Mouse (Mus musculus) hindbrain, embryonic 10.5 days (tissue): ENCODE results near the gene Atraid. TPM values are rescaled to one million over a fixed set of nuclear protein-coding genes. Genes with fewer than 3 reads are reported as not detected.
"Not testable (repeated sequence)": the region's sequence is repeated elsewhere in the genome, so short reads cannot be mapped to it uniquely, and the experiment has no call there.

Experiments used
- DNase-seq: peaks from one replicate; pipeline ENCODE4 v3.0.0-alpha.2; 2017; ENCODE audit warnings: low spot score
- H3K27ac ChIP-seq: fragments of 300-500 bp; sonication (generic); 2 replicates; pipeline ENCODE4 v1.5.1; 2016; ENCODE audit warnings: mild to moderate bottlenecking, moderate library complexity
- H3K27me3 ChIP-seq: fragments of 300-500 bp; sonication (generic); 2 replicates; pipeline ENCODE4 v1.6.1; 2016; ENCODE audit warnings: mild to moderate bottlenecking; ENCODE audit not compliant: poor library complexity, insufficient read depth, severe bottlenecking
- H3K36me3 ChIP-seq: fragments of 300-500 bp; sonication (generic); 2 replicates; pipeline ENCODE4 v1.6.1; 2016; ENCODE audit warnings: mild to moderate bottlenecking, moderate library complexity
- H3K4me1 ChIP-seq: fragments of 300-500 bp; sonication (generic); replicated peaks from 2 replicates; pipeline ENCODE4 v1.6.1; 2016; ENCODE audit warnings: mild to moderate bottlenecking
- H3K4me3 ChIP-seq: fragments of 300-500 bp; sonication (generic); 2 replicates; pipeline ENCODE4 v1.5.1; 2016; ENCODE audit warnings: mild to moderate bottlenecking, moderate library complexity
- H3K9me3 ChIP-seq: fragments of 300-500 bp; sonication (generic); 2 replicates; pipeline ENCODE4 v1.6.1; 2016; ENCODE audit warnings: mild to moderate bottlenecking, moderate library complexity
- WGBS: fragments of 180-500 bp; shearing (Covaris S2); methylation state at CpG from one replicate; pipeline ENCODE4 v1.1.7; 2016; 5-methylcytosine and 5-hydroxymethylcytosine counted together
- polyA plus RNA-seq: library from polyadenylated mRNA; unstranded; fragments of >200 nt; fragmentation: Nextera tagmentation; extraction: Ambion mirVana; gene quantifications from 2 replicates; pipeline ENCODE4 v1.2.1, GENCODE M21; 2016

Atraid gene
- polyA plus RNA-seq, 1 experiment from 2014 or later, result 110 TPM

DNA sequence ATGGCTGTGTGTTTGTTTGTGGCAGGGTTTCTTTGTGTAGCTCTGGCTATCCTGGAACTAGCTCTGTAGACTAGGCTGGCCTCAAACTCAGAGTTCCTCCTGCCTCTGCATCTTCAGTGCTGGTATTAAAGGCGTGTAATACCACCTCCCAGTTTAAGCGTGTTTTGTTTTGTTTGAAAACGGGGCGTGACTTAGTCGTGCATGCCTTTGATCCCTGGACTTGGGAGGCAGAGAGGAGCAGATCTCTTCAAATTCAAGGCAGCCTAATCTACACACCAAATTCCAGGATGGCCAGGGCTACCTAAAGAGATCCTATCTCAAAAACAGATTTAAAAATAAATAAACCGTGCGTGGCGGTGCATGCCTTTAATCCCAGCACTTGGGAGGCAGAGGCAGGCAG lies 16.6 kb upstream of the Atraid start:
- H3K27ac ChIP-seq, result no peak overlapping the region
- peaks cover 3% of the 10 kb centered on the region for H3K36me3 ChIP-seq
- no peak for DNase-seq
- H3K4me3 ChIP-seq, result no peak overlapping the region
- no peaks in the 10 kb centered on the region for H3K4me1 ChIP-seq
- no peaks in the 10 kb centered on the region for H3K9me3 ChIP-seq
- H3K27me3 ChIP-seq, result no peaks in the 10 kb centered on the region
- 88% methylated on average over 8 of the region's 8 CpGs for WGBS

DNA sequence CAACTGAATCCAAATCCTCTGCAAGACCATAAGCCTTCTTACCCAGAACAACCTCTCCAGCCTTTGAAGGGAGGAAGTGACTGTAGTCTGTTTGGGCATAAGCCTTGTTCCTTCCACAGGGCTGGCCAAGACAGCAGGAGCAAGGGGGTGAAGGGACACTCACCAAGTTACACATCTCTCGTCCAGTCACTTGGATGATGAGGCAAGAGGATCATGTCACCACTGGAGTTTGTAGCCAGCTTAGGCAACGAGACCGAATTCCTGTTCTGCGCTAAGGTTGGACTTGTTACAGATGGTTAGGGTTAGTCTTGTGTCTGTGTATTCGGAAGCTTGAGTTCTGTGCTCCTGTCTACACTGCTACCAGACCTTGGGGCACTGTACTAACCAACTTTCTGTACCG lies 13.4 kb upstream of the Atraid start:
- Histone ChIP-seq H3K27me3 (no peaks in the 10 kb centered on the region), H3K9me3 (no peaks in the 10 kb centered on the region), H3K4me1 (no peaks in the 10 kb centered on the region), H3K4me3 (no peak overlapping the region), H3K27ac (no peak overlapping the region), H3K36me3 (peaks cover 32% of the 10 kb centered on the region)
- 89% methylated on average over 6 of the region's 6 CpGs for WGBS
- no peak for DNase-seq

DNA sequence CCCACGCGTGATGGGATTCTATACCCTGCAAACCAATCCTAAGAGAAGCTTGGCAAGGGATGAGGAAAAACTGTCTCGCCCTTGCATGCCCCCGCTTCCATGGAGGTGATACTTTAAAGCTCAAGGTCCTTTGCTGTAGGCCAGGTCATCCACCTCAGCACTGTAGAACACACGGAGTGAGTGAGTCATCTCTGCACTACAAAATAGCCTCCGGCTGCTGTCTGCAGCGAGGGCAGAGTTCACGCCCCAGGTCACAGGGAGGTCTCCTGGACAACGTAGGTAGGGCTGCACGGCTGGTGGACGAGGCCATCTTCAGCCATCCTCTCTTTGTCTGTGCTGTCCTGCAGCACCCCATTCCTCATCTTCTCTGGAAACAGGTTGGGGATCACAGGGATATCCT lies 11.6 kb upstream of the Atraid start:
- DNase-seq, H3K4me1 ChIP-seq, H3K27me3 ChIP-seq, H3K9me3 ChIP-seq, H3K27ac ChIP-seq, H3K4me3 ChIP-seq: not testable (repeated sequence)
- WGBS, result 84% methylated on average over 11 of the region's 11 CpGs
- peaks cover 50% of the 10 kb centered on the region for H3K36me3 ChIP-seq

DNA sequence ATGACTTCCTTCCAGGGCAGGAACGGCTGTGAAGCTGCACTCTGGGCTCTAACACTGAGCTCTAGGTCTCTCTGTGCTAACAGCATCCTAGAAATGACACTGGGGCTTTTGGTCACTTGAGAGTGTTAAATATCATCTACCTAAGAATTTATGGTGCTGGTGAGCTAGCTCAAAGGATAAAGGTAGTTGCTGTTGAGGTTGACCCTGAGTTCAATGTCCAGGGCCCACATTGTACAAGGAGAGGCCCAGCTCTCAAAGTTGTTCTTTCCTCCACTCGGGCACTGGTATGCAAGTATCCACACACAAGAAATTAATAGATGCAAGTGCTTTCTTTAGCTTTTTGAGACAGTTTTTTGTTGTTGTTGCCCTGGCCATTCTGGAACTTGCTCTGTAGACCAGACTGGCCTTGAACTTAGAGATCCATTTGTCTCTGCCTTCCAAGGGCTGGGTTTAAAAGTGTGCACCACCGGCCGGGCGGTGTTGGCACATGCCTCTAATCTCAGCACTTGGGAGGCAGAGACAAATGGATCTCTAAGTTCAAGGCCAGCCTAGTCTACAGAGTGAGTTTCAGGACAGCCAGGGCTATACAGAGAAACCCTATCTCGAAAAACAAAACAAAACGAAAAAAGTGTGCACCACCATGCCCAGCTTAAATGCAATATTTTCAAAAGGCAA lies 9.8 kb upstream of the Atraid start:
- Histone ChIP-seq H3K4me1 (no peaks in the 10 kb centered on the region), H3K36me3 (peaks cover 67% of the 10 kb centered on the region), H3K27me3 (no peaks in the 10 kb centered on the region), H3K4me3 (no peak overlapping the region), H3K27ac (no peak overlapping the region), H3K9me3 (no peaks in the 10 kb centered on the region)
- 94% methylated on average over 7 of the region's 7 CpGs for WGBS
- no peak for DNase-seq

DNA sequence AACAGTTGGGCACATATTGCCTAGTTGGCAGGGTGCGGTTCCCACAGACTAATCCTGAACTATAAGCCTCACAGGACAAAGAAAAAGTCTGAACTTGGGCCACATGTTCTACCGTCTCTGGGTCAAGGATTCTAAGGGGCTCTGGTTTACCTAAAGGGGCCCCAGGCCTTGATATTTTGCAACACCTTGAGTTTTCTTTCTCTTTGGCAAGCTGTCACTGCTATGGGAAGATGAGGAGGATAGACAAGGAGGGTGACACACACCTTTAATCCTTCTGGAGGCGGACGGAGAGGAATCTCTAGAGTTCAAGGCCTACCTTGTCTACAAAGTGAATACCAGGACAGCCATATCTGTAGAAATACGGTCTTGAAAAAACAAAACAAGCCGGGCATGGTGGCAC lies 1.7 kb upstream of the Atraid start:
- Histone ChIP-seq H3K9me3 (no peaks in the 10 kb centered on the region), H3K4me1 (peaks cover 7% of the 10 kb centered on the region), H3K27me3 (no peaks in the 10 kb centered on the region), H3K36me3 (peaks cover 29% of the 10 kb centered on the region), H3K4me3 (no peak overlapping the region), H3K27ac (no peak overlapping the region)
- no peak for DNase-seq
- 92% methylated on average over 6 of the region's 6 CpGs for WGBS

DNA sequence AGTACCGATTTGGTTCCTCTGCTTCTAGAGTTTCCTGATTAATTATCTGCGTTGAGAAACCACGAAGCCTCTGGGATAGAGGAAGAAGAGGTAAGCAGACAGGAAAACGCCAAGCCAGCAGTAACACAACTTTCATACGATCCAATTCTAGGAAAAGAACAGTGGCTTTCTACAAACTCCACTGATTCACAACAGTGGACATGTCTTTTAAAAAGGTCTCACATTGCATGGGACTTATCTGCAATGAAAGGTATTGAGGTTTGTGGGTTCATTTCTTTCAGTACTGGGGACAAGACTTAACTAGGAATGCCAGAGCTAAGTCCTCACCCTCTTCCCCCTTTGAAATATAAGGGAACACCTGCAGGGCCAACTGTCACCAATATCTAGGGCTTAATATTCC lies 1.0 kb upstream of the Atraid start:
- H3K27me3 ChIP-seq, result no peaks in the 10 kb centered on the region
- peaks cover 7% of the 10 kb centered on the region for H3K4me1 ChIP-seq
- H3K27ac ChIP-seq, result no peak overlapping the region
- H3K4me3 ChIP-seq, result peak overlapping the region; percentile 65
- no peaks in the 10 kb centered on the region for H3K9me3 ChIP-seq
- 82% methylated on average over 5 of the region's 5 CpGs for WGBS
- DNase-seq, result no peak
- peaks cover 23% of the 10 kb centered on the region for H3K36me3 ChIP-seq

DNA sequence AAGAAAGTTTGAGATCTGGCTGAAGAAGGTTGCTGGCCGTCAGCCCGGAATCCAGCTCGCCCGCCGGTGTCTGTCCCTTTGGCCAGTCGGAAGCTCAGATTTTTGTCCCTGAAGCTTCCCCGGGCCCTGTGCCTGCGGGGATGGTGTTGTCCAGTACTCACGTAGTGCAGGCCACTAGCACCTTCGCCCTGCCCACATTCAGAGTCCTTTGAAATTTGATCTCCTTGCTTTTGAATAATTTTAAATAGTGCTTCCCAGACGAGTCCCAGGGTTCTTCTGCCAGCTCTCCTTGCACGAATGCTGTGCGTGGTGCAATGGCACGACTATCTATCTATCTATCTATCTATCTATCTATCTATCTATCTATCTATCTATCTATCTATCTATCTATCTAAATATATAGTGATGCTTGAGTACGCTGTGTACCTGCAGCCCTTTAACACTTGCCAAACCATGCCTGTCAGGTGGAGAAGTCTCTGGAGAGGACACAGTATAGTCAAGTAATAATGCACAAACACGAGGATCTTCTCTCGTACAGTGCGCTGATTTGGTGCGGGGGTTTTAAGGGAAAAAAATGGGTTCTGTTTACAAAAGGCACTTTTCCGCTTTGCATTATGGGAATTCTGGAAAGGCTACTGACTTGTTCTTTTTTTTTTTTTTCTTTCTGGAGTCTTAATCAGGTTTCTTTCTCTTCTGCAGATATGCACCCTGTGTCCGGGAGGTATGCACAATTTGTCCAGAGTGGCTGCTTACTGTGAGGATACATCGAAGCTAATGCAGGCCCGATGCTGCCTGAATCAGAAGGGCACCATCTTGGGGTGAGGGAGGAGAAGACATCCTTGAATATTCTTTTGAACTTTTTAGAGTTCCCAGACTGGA lies 890 bp downstream of the Atraid start, which contains the start of gene Slc5a6:
Slc5a6 (minus strand) TSS at position 162 of the 879 bp plus-strand sequence.
- DNase-seq, result peak; percentile 58
- whole genome bisulfite sequencing, result under 1% methylated on average over 23 of the region's 23 CpGs

DNA sequence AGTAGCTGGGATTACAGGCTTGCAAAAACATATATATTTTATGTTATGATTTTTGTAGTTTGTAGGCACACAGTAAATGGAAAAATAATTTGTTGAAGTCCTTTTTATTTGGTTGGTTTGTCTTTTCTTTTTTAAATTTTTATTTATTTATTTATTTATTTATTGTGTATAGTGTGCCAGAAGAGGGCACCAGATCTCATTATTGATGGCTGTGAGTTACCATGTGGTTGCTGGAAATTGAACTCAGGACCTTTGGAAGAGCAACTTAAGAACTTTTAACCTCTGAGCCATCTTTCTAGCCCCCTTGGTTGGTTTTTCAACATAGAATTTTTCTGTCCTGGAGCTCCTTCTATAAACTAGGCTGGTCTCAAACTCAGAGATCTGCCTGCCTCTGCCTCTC lies 2.3 kb downstream of the Atraid start:
- Histone ChIP-seq H3K36me3 (0 out of 2 replicates have a peak, but pooled peaks cover 7% of the 10 kb centered on the region), H3K4me3 (no peak overlapping the region), H3K27me3 (no peaks in the 10 kb centered on the region), H3K27ac (no peak overlapping the region), H3K4me1 (peaks cover 24% of the 10 kb centered on the region), H3K9me3 (no peaks in the 10 kb centered on the region)
- DNase-seq, result no peak

More for the DNA sequence above, 890 bp downstream of the Atraid start, which contains the start of gene Slc5a6:
- H3K27ac ChIP-seq, result peak within 1 kb of the TSS; percentile 91
- peak within 1 kb of the TSS; percentile 65 for H3K4me3 ChIP-seq
- H3K9me3 ChIP-seq, result no peaks in the 10 kb centered on the region
- H3K36me3 ChIP-seq, result 0 out of 2 replicates have a peak, but pooled peaks cover 9% of the 10 kb centered on the region
- no peaks in the 10 kb centered on the region for H3K27me3 ChIP-seq
- H3K4me1 ChIP-seq, result peaks cover 10% of the 10 kb centered on the region

DNA sequence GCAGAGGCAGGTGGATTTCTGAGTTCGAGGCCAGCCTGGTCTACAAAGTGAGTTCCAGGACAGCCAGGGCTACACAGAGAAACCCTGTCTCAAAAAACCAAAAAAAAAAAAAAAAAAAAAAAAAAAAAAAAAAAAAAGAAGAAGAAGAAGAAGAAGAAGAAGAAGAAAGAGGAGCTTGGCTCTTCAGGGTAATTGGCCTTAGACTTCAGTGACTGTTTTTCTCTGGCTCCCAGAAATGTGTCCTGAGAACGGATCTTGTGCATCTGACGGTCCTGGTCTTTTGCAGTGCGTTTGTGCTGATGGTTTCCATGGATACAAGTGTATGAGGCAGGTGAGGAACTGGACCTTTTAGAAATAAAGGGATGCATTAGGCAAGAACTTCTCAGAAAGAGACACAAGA lies 5.6 kb downstream of the Atraid start:
- DNase-seq, H3K9me3 ChIP-seq, H3K27me3 ChIP-seq: not testable (repeated sequence)
- Histone ChIP-seq H3K36me3 (peaks cover 29% of the 10 kb centered on the region), H3K4me1 (peaks cover 24% of the 10 kb centered on the region), H3K4me3 (peak overlapping the region; percentile 66), H3K27ac (peak overlapping the region; percentile 94)
- 64% methylated on average over 4 of the region's 4 CpGs for WGBS

DNA sequence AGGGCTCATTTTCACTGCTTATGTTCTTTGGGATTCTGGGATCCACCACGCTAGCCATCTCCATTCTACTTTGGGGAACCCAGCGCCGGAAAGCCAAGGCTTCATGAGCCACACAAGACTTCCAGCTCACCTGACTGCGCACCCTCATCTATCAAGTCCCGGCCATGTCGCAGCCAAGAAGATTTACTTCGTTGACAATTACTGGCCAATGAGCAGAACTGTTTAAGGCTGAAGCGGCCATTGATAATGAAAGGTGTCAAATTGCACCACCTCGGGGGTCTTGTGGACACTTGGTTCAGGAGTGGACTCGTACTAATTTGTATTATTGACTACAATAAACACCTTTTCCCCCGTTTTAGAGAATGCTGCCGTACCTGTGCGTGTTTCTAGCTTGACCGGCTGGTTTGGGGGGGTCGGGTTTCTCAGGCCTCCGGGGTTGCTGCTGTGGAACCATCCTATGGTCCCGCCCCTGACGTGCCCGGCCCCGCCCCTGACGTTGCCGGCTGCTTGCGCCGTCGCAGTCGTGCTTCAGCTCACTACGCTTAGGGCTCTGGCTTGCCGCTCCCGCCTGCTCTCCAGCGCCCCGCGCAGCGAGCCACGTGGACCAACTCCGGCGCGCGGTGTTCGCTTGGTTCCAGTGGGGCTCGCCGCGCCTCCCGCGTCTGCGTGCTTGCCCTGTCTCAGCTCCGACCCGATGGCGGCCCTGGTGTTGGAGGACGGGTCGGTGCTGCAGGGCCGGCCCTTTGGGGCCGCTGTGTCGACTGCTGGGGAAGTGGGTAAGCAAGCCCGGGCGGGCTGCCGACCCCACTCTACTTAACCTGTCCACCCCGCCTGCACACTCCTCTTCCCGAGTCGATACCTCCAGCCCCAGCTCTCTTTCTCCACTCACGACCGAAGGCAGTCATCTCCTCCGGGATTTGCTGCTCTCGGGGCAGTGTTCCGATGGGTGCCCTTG lies 6.4 kb downstream of the Atraid start, which contains the start of gene Cad:
Cad (plus strand) TSS at position 520 of the 955 bp plus-strand sequence.
- Histone ChIP-seq H3K4me1 (peaks cover 24% of the 10 kb centered on the region), H3K36me3 (peaks cover 37% of the 10 kb centered on the region), H3K4me3 (peak within 1 kb of the TSS; percentile 66), H3K9me3 (no peaks in the 10 kb centered on the region), H3K27ac (peak within 1 kb of the TSS; percentile 94), H3K27me3 (no peaks in the 10 kb centered on the region)
- DNase-seq, result peak; percentile 95
- whole genome bisulfite sequencing, result under 1% methylated on average over 64 of the region's 64 CpGs

DNA sequence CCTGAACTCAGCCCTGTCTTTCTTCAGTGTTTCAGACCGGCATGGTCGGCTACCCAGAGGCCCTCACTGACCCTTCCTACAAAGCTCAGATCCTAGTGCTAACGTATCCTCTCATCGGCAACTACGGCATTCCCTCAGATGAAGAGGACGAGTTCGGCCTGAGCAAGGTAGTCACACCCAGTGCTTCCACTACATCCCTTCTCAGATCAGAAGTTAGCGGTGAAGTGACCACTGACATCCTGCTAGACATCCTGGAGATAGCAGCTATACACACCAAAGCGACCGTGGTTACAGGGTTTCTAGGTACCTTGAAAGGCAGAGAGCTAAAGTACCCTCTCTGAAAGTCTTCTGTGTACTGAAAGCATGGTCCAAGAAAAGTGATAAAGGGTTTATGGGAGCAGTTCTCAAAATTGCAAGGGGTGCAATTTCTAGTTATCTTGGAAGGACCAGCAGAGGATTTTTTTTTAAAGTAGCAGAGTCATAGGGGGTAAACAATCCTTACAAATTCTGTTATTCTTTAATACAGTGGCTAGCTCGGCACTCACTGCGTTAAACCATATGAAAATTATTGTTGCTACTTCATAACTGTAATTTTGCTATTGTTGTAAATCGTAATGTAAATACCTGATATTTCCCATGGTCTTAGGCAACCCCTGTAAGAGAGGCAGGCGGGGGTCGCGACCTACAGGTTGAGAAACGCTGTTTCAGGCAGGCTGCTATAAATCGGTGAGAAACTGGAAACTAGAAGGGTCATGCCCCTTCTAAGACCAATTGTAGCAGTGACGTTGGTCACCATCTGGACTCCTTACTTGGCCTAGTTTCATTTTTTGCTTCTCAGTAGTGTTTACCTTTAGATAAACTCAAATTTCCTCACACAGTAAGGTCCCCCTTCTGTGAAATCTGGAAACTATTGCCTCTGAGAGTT lies 7.4 kb downstream of the Atraid start:
- Histone ChIP-seq H3K27ac (peak overlapping the region; percentile 94), H3K9me3 (no peaks in the 10 kb centered on the region), H3K36me3 (peaks cover 46% of the 10 kb centered on the region), H3K4me3 (peak overlapping the region; percentile 66), H3K27me3 (no peaks in the 10 kb centered on the region), H3K4me1 (peaks cover 24% of the 10 kb centered on the region)
- 19% methylated on average over 19 of the region's 19 CpGs for WGBS
- no peak for DNase-seq
